Mouse (Mus musculus): ENCODE data around the gene Vps4a. TPM values are rescaled to one million over a fixed set of nuclear protein-coding genes. Genes with fewer than 3 reads are reported as not detected.
"Not testable (repeated sequence)": the region's sequence is repeated elsewhere in the genome, so short reads cannot be mapped to it uniquely, and the experiment has no call there.

The Vps4a gene
- 96.7 and 96.9 TPM in 2 replicates for polyA plus RNA-seq (2016; fragmentation: Nextera tagmentation; extraction: Ambion mirVana)

DNA sequence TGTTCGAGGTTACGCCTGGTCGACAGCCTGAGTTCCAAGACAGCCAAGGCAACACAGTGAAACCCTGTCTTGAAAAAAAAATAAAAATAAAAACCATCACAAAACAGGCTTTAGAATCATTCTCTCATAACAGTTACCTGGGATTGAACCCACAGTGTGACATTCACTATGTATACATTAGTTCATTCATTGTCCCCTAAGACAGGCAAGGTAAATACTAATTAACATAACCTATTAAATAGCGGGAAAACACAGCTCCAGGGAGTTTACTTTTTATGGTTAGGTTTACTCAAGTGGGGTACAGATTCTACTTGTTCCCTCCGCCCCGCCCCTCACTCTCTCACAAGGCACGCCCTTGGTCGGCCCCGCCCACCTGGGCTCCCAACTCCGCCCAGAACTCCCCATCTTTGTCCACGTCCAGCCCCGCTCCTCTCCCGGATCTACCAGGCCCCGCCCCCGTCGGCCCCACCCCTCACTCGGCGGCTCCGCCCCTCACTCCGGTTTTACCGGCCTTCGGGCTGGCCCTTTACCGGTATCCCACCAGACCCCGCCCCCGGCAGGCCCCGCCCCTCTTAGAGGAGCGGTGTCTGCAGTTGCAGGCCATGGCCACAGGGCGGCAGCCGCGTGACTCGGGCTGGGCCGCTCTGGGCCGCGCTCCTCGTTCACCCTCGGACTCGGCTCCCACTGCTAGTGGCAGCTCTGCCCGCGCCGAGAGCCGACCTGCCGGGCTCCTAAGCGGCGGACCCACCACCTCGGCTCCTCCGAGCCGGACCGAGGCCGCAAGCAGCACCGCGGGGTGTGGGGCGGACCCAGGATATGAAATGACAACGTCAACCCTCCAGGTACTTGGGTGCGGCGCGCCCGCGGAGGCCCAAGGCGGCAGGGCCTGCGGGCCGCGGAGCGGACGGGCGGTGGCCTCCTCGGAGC lies at the start of gene Vps4a:
TSS of gene Vps4a (plus strand) at position 573 of the 927 bp plus-strand sequence.
- H3K4me2 ChIP-seq = peak within 1 kb of the TSS; percentile 85
- 6% methylated on average over 51 of the region's 66 CpGs for WGBS
- peak; percentile 96 for ATAC-seq (ENCODE audit: low FRiP score)
- peak within 1 kb of the TSS; percentile 81 for H3K27ac ChIP-seq
- H3K4me3 ChIP-seq (replicated peaks) = peak within 1 kb of the TSS; percentile 97
- H3K9me3 ChIP-seq = no peaks in the 10 kb centered on the region
- peaks cover 18% of the 10 kb centered on the region for H3K4me1 ChIP-seq
- H3K27me3 ChIP-seq = no peaks in the 10 kb centered on the region
- no peaks in the 10 kb centered on the region for H3K36me3 ChIP-seq (replicated peaks)
- peak within 1 kb of the TSS; percentile 95 for H3K9ac ChIP-seq

DNA sequence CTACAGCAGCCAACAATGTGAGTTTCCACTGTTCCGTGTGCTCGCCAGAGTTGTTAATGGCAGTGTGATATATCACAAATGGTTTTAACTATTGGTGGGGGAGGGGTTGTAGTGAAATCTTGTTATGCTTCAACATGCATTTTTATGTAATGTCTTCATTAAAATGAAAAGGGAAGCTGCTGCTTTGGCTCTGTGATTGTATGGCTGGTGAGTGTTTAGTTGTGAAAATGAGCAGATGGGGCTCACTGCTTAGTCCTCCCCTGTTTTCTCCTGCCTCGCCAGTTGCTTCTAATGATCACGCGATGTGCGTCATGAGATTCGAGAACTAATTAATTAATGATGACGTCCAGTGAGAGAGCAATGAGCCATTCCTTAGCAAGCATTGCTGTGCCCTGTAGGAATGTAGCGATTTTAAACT lies 45.6 kb upstream of the Vps4a start:
- peak overlapping the region; percentile 59 for H3K27ac ChIP-seq
- no peak overlapping the region for H3K4me3 ChIP-seq (replicated peaks)
- H3K9ac ChIP-seq = no peak overlapping the region
- H3K27me3 ChIP-seq = peaks cover 4% of the 10 kb centered on the region
- 60% methylated on average over 9 of the region's 9 CpGs for WGBS
- H3K4me1 ChIP-seq = no peaks in the 10 kb centered on the region
- no peak overlapping the region for H3K4me2 ChIP-seq
- no peaks in the 10 kb centered on the region for H3K36me3 ChIP-seq (replicated peaks)
- H3K9me3 ChIP-seq = no peaks in the 10 kb centered on the region
- peak; percentile 49; the same call in 1 of the 2 replicates for ATAC-seq (ENCODE audit: low FRiP score)

DNA sequence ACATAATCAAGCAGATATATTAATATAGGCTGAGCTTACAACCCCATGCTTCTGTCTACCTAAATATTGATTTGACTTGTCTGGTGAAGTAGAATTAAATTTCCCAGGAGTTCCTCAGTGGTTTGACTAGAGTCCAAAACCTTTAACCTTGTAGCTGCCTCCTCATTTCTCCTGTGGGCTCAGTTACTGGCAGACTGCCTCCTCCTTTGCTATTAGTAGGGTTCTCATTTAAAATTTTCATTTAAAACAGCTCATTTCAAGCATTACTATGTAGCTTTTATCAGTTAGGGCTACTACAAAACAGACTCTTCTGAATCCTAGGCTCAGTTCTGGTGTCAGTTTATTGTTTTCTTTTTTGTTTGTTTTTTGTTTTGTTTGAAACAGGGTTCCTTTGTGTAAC lies 45.1 kb upstream of the Vps4a start:
- Histone ChIP-seq H3K4me1 (no peaks in the 10 kb centered on the region), H3K27me3 (peaks cover 4% of the 10 kb centered on the region), H3K9ac (no peak overlapping the region), H3K36me3 (replicated peaks) (no peaks in the 10 kb centered on the region), H3K4me3 (replicated peaks) (no peak overlapping the region), H3K27ac (no peak overlapping the region), H3K9me3 (no peaks in the 10 kb centered on the region), H3K4me2 (no peak overlapping the region)
- ATAC-seq (ENCODE audit: low FRiP score) = no peak

DNA sequence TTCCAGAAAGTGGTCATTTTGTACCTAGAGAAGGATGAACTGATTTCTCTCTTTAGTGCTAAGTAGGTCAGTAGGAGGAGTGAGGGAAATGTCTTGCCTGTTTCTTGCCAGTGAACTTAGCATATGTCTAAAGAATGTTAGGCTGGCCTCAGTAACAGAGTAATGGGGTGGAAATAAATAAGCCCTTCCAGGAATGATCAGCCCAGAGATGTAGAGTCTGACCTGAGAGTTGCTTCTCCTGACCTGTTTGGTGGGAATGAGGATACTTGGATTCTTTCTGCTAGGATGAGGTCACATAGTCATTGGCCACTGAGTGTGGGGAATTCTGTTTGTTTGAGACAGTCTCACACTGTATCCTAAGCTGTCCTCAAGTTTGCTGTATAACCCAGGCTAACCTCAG lies 43.5 kb upstream of the Vps4a start:
- Histone ChIP-seq H3K4me2 (no peak overlapping the region), H3K4me3 (replicated peaks) (no peak overlapping the region)
- no peak for ATAC-seq (ENCODE audit: low FRiP score)

DNA sequence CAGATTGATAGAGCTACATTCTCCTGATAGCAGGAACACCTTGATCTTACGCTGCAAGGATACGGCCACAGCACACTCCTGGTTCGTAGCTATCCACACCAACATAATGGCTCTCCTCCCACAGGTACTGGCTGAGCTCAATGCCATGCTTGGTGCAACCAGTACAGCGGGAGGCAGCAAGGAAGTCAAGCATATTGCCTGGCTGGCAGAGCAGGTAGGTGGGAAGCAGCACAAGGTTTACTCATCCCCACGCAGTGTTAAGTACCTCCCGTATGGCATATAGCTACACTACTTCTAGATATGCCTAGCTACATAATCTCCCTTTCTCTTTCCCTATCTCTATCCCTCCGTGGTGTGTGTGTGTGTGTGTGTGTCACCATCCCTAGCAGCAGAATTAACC lies 39.6 kb upstream of the Vps4a start:
- no peak for ATAC-seq (ENCODE audit: low FRiP score)
- 94% methylated on average over 7 of the region's 7 CpGs for whole genome bisulfite sequencing
- H3K36me3 ChIP-seq (replicated peaks) = peaks cover 12% of the 10 kb centered on the region

More for the DNA sequence above, 43.5 kb upstream of the Vps4a start:
- H3K36me3 ChIP-seq (replicated peaks) = peaks cover 6% of the 10 kb centered on the region; the same call in 1 of the 2 replicates
- no peaks in the 10 kb centered on the region for H3K27me3 ChIP-seq
- no peaks in the 10 kb centered on the region for H3K4me1 ChIP-seq
- no peak overlapping the region for H3K9ac ChIP-seq
- no peaks in the 10 kb centered on the region for H3K9me3 ChIP-seq
- no peak overlapping the region for H3K27ac ChIP-seq

DNA sequence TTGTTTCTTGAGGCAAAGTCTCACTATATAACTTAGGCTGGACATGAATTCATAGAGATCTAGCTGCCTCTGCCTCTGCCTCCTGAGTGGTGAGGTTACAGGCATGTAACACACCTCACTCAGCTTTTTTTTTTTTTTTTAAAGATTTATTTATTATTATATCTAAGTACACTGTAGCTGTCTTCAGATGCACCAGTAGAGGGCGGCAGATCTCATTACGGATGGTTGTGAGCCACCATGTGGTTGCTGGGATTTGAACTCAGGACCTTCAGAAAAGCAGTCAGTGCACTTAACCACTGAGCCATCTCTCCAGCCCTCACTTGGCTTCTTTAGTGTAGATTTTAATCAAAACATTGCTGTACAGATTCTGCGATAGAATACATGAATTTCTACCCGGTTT lies 34.7 kb upstream of the Vps4a start:
- H3K4me2 ChIP-seq; H3K9ac ChIP-seq; H3K4me1 ChIP-seq; H3K9me3 ChIP-seq; H3K27me3 ChIP-seq; H3K4me3 ChIP-seq (replicated peaks); H3K27ac ChIP-seq; ATAC-seq (ENCODE audit: low FRiP score): not testable (repeated sequence)
- peaks cover 20% of the 10 kb centered on the region for H3K36me3 ChIP-seq (replicated peaks)
- 91% methylated on average over 4 of the region's 4 CpGs for WGBS

More for the DNA sequence above, 39.6 kb upstream of the Vps4a start:
- H3K27me3 ChIP-seq = no peaks in the 10 kb centered on the region
- H3K4me3 ChIP-seq (replicated peaks) = no peak overlapping the region
- H3K9me3 ChIP-seq = no peaks in the 10 kb centered on the region
- no peak overlapping the region for H3K27ac ChIP-seq
- H3K4me1 ChIP-seq = no peaks in the 10 kb centered on the region
- no peak overlapping the region for H3K4me2 ChIP-seq
- no peak overlapping the region for H3K9ac ChIP-seq

DNA sequence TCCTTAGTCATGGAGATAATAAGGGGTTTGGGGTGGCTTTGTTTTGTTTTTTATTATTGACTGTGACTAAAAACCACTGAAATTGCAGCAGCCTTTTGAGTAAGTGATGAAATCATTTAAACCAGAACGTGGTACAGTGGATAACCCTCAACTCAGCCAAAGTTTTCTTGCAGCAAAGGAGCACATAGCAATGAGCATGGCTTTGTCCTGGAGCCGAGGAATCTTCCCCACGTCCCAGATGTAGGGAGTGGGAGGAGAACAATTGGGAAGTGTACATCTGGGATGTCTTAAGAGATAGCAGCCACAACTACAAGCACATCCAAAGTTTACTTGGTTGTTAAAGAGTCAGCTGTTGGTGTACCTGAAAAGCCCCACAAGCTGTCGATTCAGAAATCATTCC lies 33.6 kb upstream of the Vps4a start:
- H3K4me1 ChIP-seq = no peaks in the 10 kb centered on the region
- H3K4me3 ChIP-seq (replicated peaks) = no peak overlapping the region
- H3K9me3 ChIP-seq = no peaks in the 10 kb centered on the region
- no peak overlapping the region for H3K27ac ChIP-seq
- no peak overlapping the region for H3K9ac ChIP-seq
- H3K4me2 ChIP-seq = no peak overlapping the region
- no peak for ATAC-seq (ENCODE audit: low FRiP score)
- WGBS = 93% methylated on average over 4 of the region's 4 CpGs
- peaks cover 15% of the 10 kb centered on the region for H3K36me3 ChIP-seq (replicated peaks)
- no peaks in the 10 kb centered on the region for H3K27me3 ChIP-seq

DNA sequence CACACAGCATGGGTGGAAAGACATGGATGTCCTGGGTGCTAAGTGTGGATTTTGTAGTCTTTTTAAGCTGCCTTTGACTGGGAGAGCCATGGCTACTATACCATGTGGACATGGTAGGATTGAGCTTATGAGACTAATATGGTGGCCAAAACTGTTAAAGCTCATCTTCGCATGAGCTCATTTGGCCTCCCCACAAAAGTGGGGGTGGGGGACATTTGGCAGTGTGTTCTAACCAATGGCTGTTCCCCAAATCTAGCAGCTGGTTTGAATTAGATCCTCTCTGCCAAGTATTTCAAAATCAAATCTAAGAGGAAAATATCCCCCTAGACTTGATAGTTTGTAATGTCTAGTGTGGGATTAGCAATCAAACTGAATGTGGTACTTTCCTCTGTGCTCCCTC lies 32.0 kb upstream of the Vps4a start:
- H3K4me2 ChIP-seq = no peak overlapping the region
- no peaks in the 10 kb centered on the region for H3K9me3 ChIP-seq
- H3K27ac ChIP-seq = no peak overlapping the region
- ATAC-seq (ENCODE audit: low FRiP score) = no peak
- H3K4me3 ChIP-seq (replicated peaks) = no peak overlapping the region
- H3K27me3 ChIP-seq = no peaks in the 10 kb centered on the region
- H3K9ac ChIP-seq = no peak overlapping the region
- H3K4me1 ChIP-seq = no peaks in the 10 kb centered on the region
- 96% methylated on average over 1 of the region's 1 CpGs for WGBS
- H3K36me3 ChIP-seq (replicated peaks) = peaks cover 10% of the 10 kb centered on the region; the same call in 1 of the 2 replicates

DNA sequence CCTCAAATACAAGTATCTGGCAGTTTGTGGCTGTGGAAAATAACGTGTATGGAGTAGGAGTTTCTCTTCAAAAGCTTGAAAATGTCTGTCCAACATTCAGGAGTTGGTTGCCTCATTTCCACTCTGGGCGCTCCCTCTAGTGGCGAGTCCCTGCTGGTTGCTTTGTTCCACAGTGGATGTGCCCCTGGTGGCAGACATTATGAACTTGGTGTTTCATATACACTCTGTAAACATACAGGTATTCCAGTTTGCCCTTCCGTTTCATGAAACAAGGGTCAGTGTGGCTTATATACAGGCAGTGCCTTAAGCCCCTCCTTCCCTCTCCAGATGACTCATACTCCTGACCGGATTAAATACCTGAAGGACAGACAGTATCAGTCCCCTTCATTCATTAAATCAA lies 28.5 kb upstream of the Vps4a start:
- Histone ChIP-seq H3K4me2 (no peak overlapping the region), H3K27ac (no peak overlapping the region), H3K9me3 (no peaks in the 10 kb centered on the region), H3K4me3 (replicated peaks) (no peak overlapping the region), H3K4me1 (no peaks in the 10 kb centered on the region), H3K9ac (no peak overlapping the region), H3K36me3 (replicated peaks) (peaks cover 4% of the 10 kb centered on the region; the same call in 1 of the 2 replicates), H3K27me3 (no peaks in the 10 kb centered on the region)
- peak; percentile 80 for ATAC-seq (ENCODE audit: low FRiP score)
- WGBS = 42% methylated on average over 5 of the region's 5 CpGs

DNA sequence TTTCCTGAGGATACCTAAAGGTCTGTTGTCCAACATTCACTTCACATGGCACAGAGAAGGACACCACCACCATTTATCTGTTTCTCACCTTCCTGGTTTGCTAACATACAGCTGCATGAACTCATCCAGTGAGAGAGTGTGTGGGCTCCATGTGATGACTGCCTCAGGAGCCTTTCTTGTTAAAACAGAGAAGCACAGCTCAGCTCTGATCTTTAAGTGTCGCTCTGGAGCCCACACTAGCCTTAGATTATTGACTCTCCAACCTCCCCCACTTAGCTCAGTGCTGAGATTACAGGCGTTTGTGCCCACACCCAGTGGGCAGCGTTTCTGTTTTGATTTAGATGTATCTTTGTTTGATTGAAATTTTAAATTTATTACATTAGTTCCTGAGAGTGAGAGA lies 23.2 kb upstream of the Vps4a start:
- Histone ChIP-seq H3K27me3 (no peaks in the 10 kb centered on the region), H3K9ac (no peak overlapping the region), H3K4me2 (no peak overlapping the region), H3K4me1 (no peaks in the 10 kb centered on the region), H3K9me3 (no peaks in the 10 kb centered on the region), H3K36me3 (replicated peaks) (peaks cover 23% of the 10 kb centered on the region), H3K27ac (no peak overlapping the region), H3K4me3 (replicated peaks) (no peak overlapping the region)
- no peak for ATAC-seq (ENCODE audit: low FRiP score)
- WGBS = 91% methylated on average over 3 of the region's 3 CpGs

DNA sequence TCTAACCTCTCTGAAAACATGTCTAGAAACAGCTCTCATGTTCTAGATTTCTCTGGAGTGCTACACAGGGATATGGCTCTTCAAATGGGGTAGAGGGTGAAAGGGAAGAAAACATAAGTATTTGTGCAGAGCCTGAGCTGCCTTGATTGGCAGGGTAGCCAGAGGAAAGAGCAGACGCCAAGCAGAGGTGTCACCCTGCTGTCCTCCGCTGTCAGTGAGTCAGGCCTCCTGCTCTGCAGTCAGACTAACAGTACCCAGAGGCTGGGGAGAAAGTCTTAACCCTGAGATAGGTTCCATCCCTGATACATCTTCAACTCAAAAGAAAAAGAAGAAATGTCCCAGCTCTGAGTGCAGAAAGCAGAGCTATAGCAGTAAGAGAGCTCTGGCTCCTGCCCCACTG lies 18.4 kb upstream of the Vps4a start:
- Histone ChIP-seq H3K36me3 (replicated peaks) (peaks cover 26% of the 10 kb centered on the region), H3K9me3 (no peaks in the 10 kb centered on the region), H3K27ac (no peak overlapping the region), H3K4me1 (no peaks in the 10 kb centered on the region), H3K4me3 (replicated peaks) (no peak overlapping the region), H3K9ac (no peak overlapping the region), H3K27me3 (no peaks in the 10 kb centered on the region), H3K4me2 (no peak overlapping the region)
- ATAC-seq (ENCODE audit: low FRiP score) = no peak
- whole genome bisulfite sequencing = 77% methylated on average over 2 of the region's 2 CpGs

DNA sequence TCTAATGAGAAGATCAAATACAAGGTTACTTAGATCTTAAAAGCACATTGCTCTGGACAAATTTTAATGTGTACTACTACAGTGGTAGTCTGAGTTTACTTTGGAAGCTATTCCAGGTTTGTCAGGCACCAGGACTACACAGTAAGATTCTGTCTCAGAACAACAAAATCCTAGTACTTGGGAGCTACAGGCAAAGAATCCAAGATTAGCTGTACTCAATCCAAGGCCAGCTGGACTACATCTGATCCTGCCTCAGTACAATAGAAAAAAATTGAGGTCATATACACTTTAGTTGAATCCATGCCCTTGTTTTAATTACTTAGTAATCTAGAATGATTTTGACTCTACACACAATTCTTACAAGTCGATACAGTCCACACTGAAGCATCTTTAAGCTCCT lies 16.1 kb upstream of the Vps4a start:
- Histone ChIP-seq H3K27me3 (no peaks in the 10 kb centered on the region), H3K9ac (no peak overlapping the region), H3K36me3 (replicated peaks) (peaks cover 23% of the 10 kb centered on the region), H3K4me1 (no peaks in the 10 kb centered on the region), H3K9me3 (no peaks in the 10 kb centered on the region), H3K4me3 (replicated peaks) (no peak overlapping the region), H3K4me2 (no peak overlapping the region), H3K27ac (no peak overlapping the region)
- ATAC-seq (ENCODE audit: low FRiP score) = no peak
- 89% methylated on average over 1 of the region's 1 CpGs for WGBS

DNA sequence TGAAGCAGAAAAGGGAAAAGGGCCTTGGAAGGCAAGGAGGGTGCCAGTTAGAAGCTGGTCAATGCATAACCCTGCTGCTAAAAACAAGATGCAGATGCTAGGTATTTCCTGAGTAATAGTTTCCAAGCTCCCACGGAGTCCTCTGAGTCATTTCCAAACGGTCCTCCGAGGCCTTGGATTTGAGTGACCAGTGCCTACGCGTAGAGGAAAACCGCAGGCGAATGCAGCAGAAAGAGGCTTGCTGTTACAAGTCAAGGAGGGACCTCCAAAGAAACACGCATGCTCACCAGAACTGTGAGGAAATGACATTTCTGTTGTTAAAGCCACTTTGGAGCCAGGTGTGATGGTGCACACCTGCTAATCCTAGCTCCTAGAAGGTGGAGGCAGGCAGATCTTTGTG lies 7.5 kb upstream of the Vps4a start:
- Histone ChIP-seq H3K4me1 (no peaks in the 10 kb centered on the region), H3K27me3 (no peaks in the 10 kb centered on the region), H3K36me3 (replicated peaks) (no peaks in the 10 kb centered on the region), H3K4me3 (replicated peaks) (no peak overlapping the region), H3K9me3 (no peaks in the 10 kb centered on the region), H3K27ac (no peak overlapping the region), H3K4me2 (no peak overlapping the region), H3K9ac (no peak overlapping the region)
- WGBS = 91% methylated on average over 8 of the region's 8 CpGs
- ATAC-seq (ENCODE audit: low FRiP score) = no peak

Measured in forebrain, embryonic 12.5 days (tissue).